Mouse (Mus musculus): ENCODE results near the gene Zfp260. TPM values are rescaled to one million over a fixed set of nuclear protein-coding genes. Genes with fewer than 3 reads are reported as not detected.

The Zfp260 gene
- total and polyA plus RNA-seq, 2 experiments from 2014 or later, result 51.2 to 81.0 TPM

DNA sequence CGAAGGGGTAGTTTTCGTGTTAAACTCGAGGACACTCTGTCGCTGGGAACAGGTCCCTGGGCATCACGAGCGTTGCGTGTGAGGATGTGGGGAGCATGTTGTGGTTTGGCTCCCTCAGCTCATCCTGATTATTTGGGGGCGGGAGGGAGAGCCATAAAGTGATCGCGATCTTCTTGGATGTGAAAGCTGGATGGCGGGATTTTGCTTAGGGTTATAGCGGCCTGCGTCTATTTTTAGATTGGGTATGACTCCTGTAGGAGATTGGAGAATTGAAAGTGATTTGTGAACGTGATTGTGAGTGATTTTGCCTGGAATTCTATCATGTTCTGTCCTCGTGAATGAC lies 27.6 kb downstream of the Zfp260 start:
- Histone ChIP-seq H3K9me3 (ENCODE audit: low read length) (no peaks in the 10 kb centered on the region), H3K4me3 (ENCODE audit: low read depth, low read length) (peak overlapping the region; percentile 68), H3K9ac (peak overlapping the region; percentile 78), H3K4me1 (ENCODE audit: insufficient read depth) (0 out of 2 replicates have a peak, but pooled peaks cover 5% of the 10 kb centered on the region), H3K4me2 (ENCODE audit: low read depth) (peak overlapping the region; percentile 67), H3K27ac (ENCODE audit: low read depth, low read length) (peak overlapping the region; percentile 89), H3K27me3 (ENCODE audit: insufficient read depth, low read length) (no peaks in the 10 kb centered on the region), H3K36me3 (ENCODE audit: insufficient read depth) (peaks cover 9% of the 10 kb centered on the region)
- TF ChIP-seq CTCF (IDR thresholded peaks at IDR 0.05; ENCODE audit: low read depth), result no peak
- no peak for DNase-seq
- WGBS, result under 1% methylated on average over 15 of the region's 15 CpGs
- ATAC-seq, result peak; percentile 49

DNA sequence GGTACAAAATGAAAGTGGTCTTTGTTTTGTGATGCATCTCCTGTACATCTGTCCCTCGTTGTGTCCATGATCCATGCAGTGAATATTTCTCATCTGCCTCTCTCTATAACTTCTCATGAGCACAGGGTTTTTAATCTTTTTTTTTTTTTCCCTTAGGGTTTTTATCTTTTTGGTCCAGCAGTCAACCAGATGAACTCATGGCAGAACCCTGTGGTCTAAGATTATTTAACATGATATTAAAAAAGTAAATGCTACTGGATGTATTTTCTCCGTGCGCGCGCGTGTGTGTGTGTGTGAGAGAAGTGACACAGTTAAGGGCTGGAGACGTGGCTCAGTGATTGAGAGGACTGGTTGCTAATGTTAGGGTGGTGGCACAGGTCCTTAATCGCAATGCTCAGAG lies 35.3 kb downstream of the Zfp260 start:
- no peaks in the 10 kb centered on the region for H3K9me3 ChIP-seq (ENCODE audit: low read length)
- ATAC-seq (no peak), DNase-seq (no peak)
- H3K27ac ChIP-seq (ENCODE audit: low read depth, low read length), result no peak overlapping the region
- no peak overlapping the region for H3K4me3 ChIP-seq (ENCODE audit: low read depth, low read length)
- H3K27me3 ChIP-seq (ENCODE audit: insufficient read depth, low read length), result no peaks in the 10 kb centered on the region
- 96% methylated on average over 8 of the region's 8 CpGs for WGBS
- H3K4me2 ChIP-seq (ENCODE audit: low read depth), result no peak overlapping the region
- TF ChIP-seq CTCF (IDR thresholded peaks at IDR 0.05; ENCODE audit: low read depth), result no peak
- H3K36me3 ChIP-seq (ENCODE audit: insufficient read depth), result peaks cover 74% of the 10 kb centered on the region
- H3K4me1 ChIP-seq (ENCODE audit: insufficient read depth), result no peaks in the 10 kb centered on the region
- H3K9ac ChIP-seq, result no peak overlapping the region

DNA sequence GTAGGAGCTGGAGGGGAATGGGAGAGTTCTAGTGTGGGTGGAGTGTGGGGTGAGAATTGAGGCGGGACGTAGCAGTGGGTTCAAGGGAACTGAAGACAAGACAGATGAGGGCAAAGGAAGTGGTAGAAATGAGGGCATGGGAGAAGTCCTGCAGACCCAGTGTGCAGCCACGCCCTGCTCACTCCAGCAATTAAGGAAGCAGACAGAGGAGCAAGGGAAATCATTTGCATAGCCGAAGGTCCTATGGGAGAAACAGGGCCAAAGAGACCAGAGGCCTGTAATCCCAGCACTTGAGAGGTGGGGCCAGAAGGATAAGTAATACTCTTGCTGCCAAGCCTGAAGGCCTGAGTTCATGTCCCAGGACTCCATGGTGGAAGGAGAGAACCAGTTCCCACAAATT lies 37.8 kb downstream of the Zfp260 start:
- Histone ChIP-seq H3K9ac (no peak overlapping the region), H3K27me3 (ENCODE audit: insufficient read depth, low read length) (no peaks in the 10 kb centered on the region), H3K27ac (ENCODE audit: low read depth, low read length) (no peak overlapping the region), H3K4me1 (ENCODE audit: insufficient read depth) (no peaks in the 10 kb centered on the region), H3K4me2 (ENCODE audit: low read depth) (no peak overlapping the region), H3K36me3 (ENCODE audit: insufficient read depth) (peaks cover 82% of the 10 kb centered on the region), H3K9me3 (ENCODE audit: low read length) (no peaks in the 10 kb centered on the region), H3K4me3 (ENCODE audit: low read depth, low read length) (no peak overlapping the region)
- WGBS, result 97% methylated on average over 4 of the region's 4 CpGs
- DNase-seq, result no peak
- no peak for ATAC-seq
- TF ChIP-seq CTCF (IDR thresholded peaks at IDR 0.05; ENCODE audit: low read depth), result no peak

DNA sequence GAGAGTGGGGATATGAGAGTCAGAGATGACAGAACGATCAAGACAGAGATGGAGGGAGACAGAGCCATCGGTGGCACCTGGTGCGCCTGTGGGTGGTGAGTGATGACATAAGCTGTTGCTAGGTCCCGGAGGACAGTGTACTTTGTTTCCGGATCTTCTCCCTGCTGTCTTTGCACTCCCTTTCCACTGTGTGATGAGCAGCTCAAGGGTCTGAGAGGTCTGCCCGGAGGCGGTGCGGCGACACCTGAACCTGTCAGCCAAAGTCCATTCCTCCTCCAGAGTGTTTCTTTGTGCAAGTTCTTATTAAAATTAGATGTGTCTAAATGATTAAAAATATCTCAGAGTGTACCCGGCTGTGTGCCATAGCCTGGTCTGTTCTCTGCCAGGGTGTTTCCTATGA lies 42.2 kb downstream of the Zfp260 start:
- peaks cover 52% of the 10 kb centered on the region for H3K36me3 ChIP-seq (ENCODE audit: insufficient read depth)
- WGBS, result 91% methylated on average over 10 of the region's 10 CpGs

DNA sequence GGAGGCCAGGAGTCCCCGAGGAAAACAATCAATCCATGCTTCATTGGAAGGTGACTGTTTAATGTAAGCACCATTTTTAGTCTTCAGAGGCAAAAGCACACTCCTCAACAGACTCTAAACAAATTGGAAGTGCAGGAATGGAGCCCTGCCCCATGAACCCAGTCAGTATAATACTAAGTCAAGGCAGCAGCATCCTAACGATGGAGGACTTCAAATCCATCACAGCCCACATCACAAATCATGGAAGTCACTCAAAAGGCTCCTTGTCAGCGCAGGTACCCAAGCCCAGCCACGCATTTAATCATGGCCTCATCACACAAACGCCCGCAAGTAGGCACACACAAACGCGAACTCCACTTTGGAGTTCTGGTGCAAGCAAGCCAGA lies 48.6 kb downstream of the Zfp260 start:
- Histone ChIP-seq H3K4me1 (ENCODE audit: insufficient read depth) (no peaks in the 10 kb centered on the region; the same call in 1 of the 2 replicates), H3K4me2 (ENCODE audit: low read depth) (peak overlapping the region; percentile 57), H3K9ac (peak overlapping the region; percentile 60), H3K27me3 (ENCODE audit: insufficient read depth, low read length) (no peaks in the 10 kb centered on the region), H3K9me3 (ENCODE audit: low read length) (no peaks in the 10 kb centered on the region), H3K4me3 (ENCODE audit: low read depth, low read length) (peak overlapping the region; percentile 57), H3K36me3 (ENCODE audit: insufficient read depth) (peaks cover 2% of the 10 kb centered on the region; the same call in 1 of the 2 replicates), H3K27ac (ENCODE audit: low read depth, low read length) (peak overlapping the region; percentile 70)
- WGBS, result 16% methylated on average over 8 of the region's 8 CpGs
- TF ChIP-seq CTCF (IDR thresholded peaks at IDR 0.05; ENCODE audit: low read depth), result no peak
- ATAC-seq, result peak; percentile 34
- DNase-seq, result no peak

More for the DNA sequence above, 42.2 kb downstream of the Zfp260 start:
- no peak for TF ChIP-seq CTCF (IDR thresholded peaks at IDR 0.05; ENCODE audit: low read depth)
- Histone ChIP-seq H3K9ac (no peak overlapping the region), H3K4me2 (ENCODE audit: low read depth) (no peak overlapping the region), H3K4me1 (ENCODE audit: insufficient read depth) (no peaks in the 10 kb centered on the region), H3K4me3 (ENCODE audit: low read depth, low read length) (no peak overlapping the region), H3K27me3 (ENCODE audit: insufficient read depth, low read length) (no peaks in the 10 kb centered on the region), H3K27ac (ENCODE audit: low read depth, low read length) (no peak overlapping the region), H3K9me3 (ENCODE audit: low read length) (no peaks in the 10 kb centered on the region)
- no peak for ATAC-seq
- no peak for DNase-seq

DNA sequence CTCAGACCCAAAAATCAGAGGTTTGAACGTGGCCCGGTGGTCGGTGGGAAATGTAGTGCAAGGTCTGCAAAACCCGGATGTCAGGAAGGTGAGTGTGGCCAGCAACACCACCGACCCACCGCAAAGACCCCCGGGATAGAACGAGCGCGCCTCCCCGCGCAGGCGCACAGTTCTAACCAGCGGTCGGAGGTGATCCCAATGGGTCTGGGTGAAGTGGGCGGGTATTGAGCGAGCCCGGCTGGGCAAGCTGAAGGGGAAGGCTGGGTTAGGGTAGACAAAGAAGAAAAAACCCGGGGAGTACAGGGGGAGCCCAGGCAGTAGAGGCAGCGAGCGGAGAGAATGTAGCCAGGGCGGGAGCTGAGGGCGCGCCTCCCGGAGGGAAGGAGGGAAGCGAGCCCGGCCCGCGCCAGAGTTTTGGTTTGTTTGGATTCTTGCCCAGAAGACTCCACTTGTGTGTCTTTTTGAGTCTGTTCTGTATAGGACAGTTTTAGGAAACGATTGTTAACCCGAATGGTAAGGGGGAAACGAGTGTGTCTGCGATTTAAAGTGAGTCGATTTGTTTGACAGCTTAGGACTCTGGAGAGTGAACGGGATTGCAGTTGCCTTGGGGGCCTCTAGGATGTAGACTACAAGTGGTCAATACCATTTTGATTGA lies 49.1 kb downstream of the Zfp260 start:
- WGBS, result 3% methylated on average over 35 of the region's 35 CpGs
- ATAC-seq, result peak; percentile 96
- TF ChIP-seq CTCF (IDR thresholded peaks at IDR 0.05; ENCODE audit: low read depth), result 0 out of 2 replicates have a peak, but pooled peaks have one; percentile 14

DNA sequence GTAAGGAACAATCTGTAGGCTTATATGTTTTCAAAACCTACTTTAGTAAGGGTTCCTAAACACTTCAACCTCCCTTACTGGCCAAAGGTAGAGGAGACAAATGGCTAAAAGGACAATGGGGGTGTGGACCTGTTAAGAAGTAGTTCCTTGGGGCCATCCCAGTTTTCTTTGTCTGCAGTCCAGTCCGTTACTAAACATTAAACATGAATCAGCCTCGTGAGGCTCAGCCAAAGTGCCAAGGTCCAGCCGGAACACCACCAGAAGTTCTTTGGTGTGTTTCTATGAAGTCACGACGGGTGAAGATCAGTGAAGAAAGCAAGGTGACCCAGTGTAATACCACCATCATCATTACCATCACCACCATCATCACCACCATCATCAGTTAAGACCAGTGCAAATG lies 52.4 kb downstream of the Zfp260 start:
- 95% methylated on average over 5 of the region's 5 CpGs for WGBS
- no peak for ATAC-seq
- Histone ChIP-seq H3K4me2 (ENCODE audit: low read depth) (no peak overlapping the region), H3K27ac (ENCODE audit: low read depth, low read length) (no peak overlapping the region), H3K36me3 (ENCODE audit: insufficient read depth) (no peaks in the 10 kb centered on the region; the same call in 1 of the 2 replicates), H3K4me3 (ENCODE audit: low read depth, low read length) (no peak overlapping the region), H3K27me3 (ENCODE audit: insufficient read depth, low read length) (no peaks in the 10 kb centered on the region), H3K9me3 (ENCODE audit: low read length) (peaks cover 23% of the 10 kb centered on the region), H3K4me1 (ENCODE audit: insufficient read depth) (no peaks in the 10 kb centered on the region; the same call in 1 of the 2 replicates), H3K9ac (no peak overlapping the region)
- DNase-seq, result no peak
- TF ChIP-seq CTCF (IDR thresholded peaks at IDR 0.05; ENCODE audit: low read depth), result no peak

More for the DNA sequence above, 49.1 kb downstream of the Zfp260 start:
- no peaks in the 10 kb centered on the region; the same call in 1 of the 2 replicates for H3K4me1 ChIP-seq (ENCODE audit: insufficient read depth)
- H3K36me3 ChIP-seq (ENCODE audit: insufficient read depth), result peaks cover 2% of the 10 kb centered on the region; the same call in 1 of the 2 replicates
- peak overlapping the region; percentile 57 for H3K4me3 ChIP-seq (ENCODE audit: low read depth, low read length)
- peak; percentile 89 for DNase-seq
- H3K9ac ChIP-seq, result peak overlapping the region; percentile 60
- no peaks in the 10 kb centered on the region for H3K27me3 ChIP-seq (ENCODE audit: insufficient read depth, low read length)
- peak overlapping the region; percentile 70 for H3K27ac ChIP-seq (ENCODE audit: low read depth, low read length)
- H3K9me3 ChIP-seq (ENCODE audit: low read length), result no peaks in the 10 kb centered on the region
- H3K4me2 ChIP-seq (ENCODE audit: low read depth), result peak overlapping the region; percentile 57

Data from forebrain, postnatal 0 days (tissue).